Mouse (Mus musculus): ENCODE measurements around the gene C1qtnf5. TPM values are rescaled to one million over a fixed set of nuclear protein-coding genes. Genes with fewer than 3 reads are reported as not detected.

Gene C1qtnf5
- 0.28 and 0.50 TPM in 2 replicates for polyA plus RNA-seq (2012)

DNA sequence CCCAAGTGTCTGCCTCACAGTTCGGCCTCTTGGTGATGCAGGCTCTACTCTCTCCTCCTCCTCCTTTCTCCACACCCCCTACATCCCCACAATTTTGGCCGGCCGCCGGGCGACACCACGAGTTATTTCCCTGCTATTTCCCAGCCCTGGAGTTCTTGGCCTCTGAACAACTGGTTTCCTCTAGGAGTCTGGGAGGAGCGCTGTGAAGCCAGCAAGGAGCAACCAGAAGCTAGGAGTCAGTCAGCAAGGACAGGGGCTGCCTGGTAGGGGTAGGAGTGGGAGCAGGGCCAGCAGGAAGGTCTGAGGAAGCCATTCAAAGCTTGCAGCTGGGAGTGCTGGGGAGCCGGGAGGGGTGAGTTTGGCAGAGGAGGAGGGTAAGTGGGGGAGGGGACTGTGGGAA lies at the start of gene C1qtnf5:
Gene C1qtnf5 (plus strand): TSS at position 136 of the 400 bp plus-strand sequence.

DNA sequence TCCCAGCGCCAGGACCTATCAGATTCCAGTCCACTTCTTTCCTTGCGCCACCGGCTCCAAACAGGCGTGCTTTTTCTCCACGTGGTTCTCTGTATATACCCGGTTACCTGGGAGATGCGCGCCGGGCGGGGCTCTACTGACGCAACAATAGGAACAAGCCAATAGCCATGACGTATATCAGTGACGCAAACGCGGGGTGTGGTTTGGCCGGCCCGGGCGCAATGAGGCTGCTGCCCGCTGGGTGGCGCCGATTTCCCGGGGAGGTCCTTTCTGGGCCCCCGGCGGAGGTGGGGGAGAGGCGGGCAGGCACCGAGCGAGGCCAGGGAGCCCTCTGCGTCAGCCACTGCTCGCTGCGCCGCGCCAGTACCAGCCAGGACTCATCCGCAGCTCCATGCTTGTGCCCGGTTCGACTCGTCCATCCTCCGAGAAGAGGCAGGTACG lies 40.2 kb upstream of the C1qtnf5 start, which contains the start of gene Usp2:
Gene Usp2 (plus strand): TSS at position 237 of the 441 bp plus-strand sequence.

DNA sequence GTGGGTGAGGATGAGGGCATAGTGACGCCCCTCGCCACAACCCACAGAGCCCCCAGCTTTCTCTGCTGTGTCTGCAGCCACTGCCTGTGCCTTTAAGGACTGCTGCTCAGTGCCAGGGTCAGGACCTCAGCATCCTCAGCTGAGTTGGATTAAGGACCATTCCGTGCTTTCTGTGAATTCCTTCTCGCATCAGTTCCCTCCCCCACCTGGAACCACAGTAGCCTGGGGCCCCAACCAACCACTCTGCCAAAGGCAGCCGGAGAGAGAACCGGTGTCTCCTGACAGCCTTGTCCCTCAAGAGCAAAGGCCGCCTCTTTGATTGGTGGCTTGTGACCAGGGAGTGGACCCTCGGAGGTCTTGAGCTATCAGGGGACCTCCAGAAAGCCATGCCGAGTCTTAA lies 5.6 kb upstream of the C1qtnf5 start, which contains the start of gene Mfrp:
Gene Mfrp (plus strand): TSS at position 240 of the 400 bp plus-strand sequence.

DNA sequence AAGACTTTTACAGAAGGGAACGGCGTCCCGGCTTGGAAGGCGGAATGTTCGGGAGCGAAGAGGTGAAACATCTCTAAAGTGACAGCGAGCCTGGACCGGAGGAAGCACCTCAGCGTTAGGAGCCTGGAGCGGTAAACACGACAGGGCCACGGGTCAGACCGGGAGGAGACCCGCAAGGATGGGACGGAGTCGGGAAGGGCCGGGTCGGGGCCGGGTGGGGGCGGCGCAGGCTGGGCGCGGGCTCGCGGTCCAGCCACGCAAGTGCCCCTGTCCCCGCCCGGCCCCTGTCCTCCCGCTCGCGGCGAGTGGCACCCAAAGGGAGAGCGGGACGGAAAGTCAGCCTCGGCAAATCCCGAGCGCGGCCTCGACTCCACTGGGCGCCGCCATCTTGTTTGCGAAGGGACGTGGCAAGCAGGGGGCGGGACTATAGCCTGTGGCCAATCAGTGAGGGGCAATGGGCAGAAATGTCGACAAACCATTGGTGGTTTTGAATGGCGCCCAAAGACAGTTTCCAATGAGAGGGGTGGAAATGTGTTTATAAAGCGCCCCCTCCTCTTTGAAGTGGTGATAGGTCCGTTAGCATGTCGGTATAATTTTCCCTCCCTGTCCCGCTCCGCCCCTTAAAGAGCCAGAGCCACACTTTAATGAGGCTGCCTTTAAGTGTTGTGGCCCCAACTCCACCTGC lies 6.2 kb downstream of the C1qtnf5 start, which contains the start of the genes Gm49380 and Rnf26:
Gene Gm49380 (minus strand): TSS at position 396 of the 685 bp plus-strand sequence.
Gene Rnf26 (minus strand): TSS at position 413 of the 685 bp plus-strand sequence.

DNA sequence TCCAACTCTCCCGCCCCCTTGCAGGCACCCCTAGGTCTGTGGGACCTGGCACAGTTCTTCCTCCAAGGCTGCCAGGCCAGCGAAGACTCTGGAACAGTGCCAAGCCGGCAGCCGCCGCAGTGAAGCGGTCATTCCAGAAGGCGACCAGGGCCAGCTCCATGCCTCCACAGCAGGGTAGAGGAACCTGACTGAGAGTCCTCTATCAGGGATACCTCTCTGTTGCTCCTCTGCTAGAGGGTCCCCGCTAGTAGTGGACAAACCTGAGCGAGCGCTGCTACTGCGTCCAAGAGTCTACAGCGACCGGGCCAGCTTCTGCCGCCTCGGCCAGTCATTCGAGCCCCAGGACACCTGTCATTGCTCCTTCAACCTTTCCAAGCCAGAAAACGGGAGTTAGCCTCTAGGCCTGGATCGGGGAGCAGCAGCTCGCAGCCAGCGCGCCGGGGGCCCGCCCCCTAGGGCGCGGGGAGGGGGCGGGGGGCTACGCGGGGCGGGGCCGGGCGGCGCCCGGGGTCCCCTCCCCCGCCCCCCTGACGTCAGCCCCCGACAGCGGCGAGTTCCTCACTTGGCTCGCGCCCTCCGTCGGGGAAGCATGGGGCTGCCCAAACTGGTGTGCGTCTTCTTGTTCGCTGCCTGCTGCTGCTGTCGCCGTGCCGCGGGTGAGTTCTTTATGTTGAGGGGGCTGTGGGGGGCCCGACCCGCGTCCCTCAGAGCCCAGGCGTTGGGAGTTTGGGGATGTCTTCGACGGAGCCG lies 27.2 kb downstream of the C1qtnf5 start, which contains the start of gene Mcam:
Gene Mcam (plus strand): TSS at position 369 of the 750 bp plus-strand sequence.

Other genes starting within 250 kb of the C1qtnf5 start
- 5.2 and 6.1 TPM in 2 replicates for gene Thy1, start 63.9 kb upstream of the C1qtnf5 start, polyA plus RNA-seq (2012)
- 7.3 and 8.2 TPM in 2 replicates for gene Usp2, start 40.2 kb upstream of the C1qtnf5 start, polyA plus RNA-seq (2012)
- 0.15 and 0.47 TPM in 2 replicates for gene Mfrp, start 5.5 kb upstream of the C1qtnf5 start, polyA plus RNA-seq (2012)
- gene Gm49380, start 6.3 kb downstream of the C1qtnf5 start, polyA plus RNA-seq (2012), result not detected in 2 replicates
- gene Rnf26, start 6.3 kb downstream of the C1qtnf5 start, polyA plus RNA-seq (2012), result 44.3 and 47.3 TPM in 2 replicates
- 0.49 and 0.73 TPM in 2 replicates for gene Mcam, start 27.2 kb downstream of the C1qtnf5 start, polyA plus RNA-seq (2012)
- 17.2 and 20.8 TPM in 2 replicates for gene Cbl, start 126.8 kb downstream of the C1qtnf5 start, polyA plus RNA-seq (2012)
- gene Ccdc153, start 133.4 kb downstream of the C1qtnf5 start, polyA plus RNA-seq (2012), result not detected in 2 replicates
- gene Pdzd3, start 144.2 kb downstream of the C1qtnf5 start, polyA plus RNA-seq (2012), result 0.13 and 0.44 TPM in 2 replicates
- gene Nlrx1, start 161.4 kb downstream of the C1qtnf5 start, polyA plus RNA-seq (2012), result 12.4 and 18.2 TPM in 2 replicates
- gene Abcg4, start 181.4 kb downstream of the C1qtnf5 start, polyA plus RNA-seq (2012), result 12.4 and 16.0 TPM in 2 replicates
- 5.1 and 7.4 TPM in 2 replicates for gene Hinfp, start 198.4 kb downstream of the C1qtnf5 start, polyA plus RNA-seq (2012)
- 64.6 and 72.7 TPM in 2 replicates for gene C2cd2l, start 213.0 kb downstream of the C1qtnf5 start, polyA plus RNA-seq (2012)
- gene Dpagt1, start 218.8 kb downstream of the C1qtnf5 start, polyA plus RNA-seq (2012), result 10.2 and 12.1 TPM in 2 replicates
- gene H2afx, start 227.4 kb downstream of the C1qtnf5 start, polyA plus RNA-seq (2012), result 701 and 895 TPM in 2 replicates
- 70.8 and 79.3 TPM in 2 replicates for gene Hmbs, start 237.0 kb downstream of the C1qtnf5 start, polyA plus RNA-seq (2012)

Data from megakaryocyte-erythroid progenitor cell, adult 5 weeks (primary cell).